Mouse (Mus musculus) embryo, embryonic 11.5 days (tissue): ENCODE results near the gene Rsl24d1.
A peak's percentile ranks its signal among the peaks of the same experiment; 100 is the strongest.
"Not testable (repeated sequence)": the region's sequence is repeated elsewhere in the genome, so short reads cannot be mapped to it uniquely, and the experiment has no call there.

Source experiments
- DNase-seq: peaks from one replicate; pipeline ENCODE4 v3.0.0-alpha.2; 2012; ENCODE audit warnings: low read depth, low spot score

Rsl24d1 gene

DNA sequence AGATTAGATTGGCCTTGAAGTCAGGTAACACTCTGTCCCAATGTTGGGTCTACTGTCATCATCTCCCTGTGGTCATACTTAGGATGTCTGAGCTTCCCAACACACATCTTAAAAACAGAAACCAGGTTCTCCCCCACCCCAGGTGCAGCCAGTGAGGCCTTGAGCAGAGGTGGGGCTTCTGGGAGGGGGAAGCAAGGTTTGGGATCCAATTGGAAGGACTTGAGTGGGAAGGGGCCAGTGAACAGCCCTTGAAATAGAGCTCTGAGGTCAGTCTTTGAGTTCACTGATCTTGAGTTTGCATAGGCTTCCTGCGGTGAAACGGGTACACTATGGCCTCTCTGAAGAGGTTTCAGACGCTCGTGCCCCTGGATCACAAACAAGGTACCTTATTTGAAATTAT, 11.0 kb upstream of the Rsl24d1 start, which contains the start of gene Gm20509:
TSS of gene Gm20509 (plus strand) at position 290 of the 400 bp plus-strand sequence.
- no peak for DNase-seq

DNA sequence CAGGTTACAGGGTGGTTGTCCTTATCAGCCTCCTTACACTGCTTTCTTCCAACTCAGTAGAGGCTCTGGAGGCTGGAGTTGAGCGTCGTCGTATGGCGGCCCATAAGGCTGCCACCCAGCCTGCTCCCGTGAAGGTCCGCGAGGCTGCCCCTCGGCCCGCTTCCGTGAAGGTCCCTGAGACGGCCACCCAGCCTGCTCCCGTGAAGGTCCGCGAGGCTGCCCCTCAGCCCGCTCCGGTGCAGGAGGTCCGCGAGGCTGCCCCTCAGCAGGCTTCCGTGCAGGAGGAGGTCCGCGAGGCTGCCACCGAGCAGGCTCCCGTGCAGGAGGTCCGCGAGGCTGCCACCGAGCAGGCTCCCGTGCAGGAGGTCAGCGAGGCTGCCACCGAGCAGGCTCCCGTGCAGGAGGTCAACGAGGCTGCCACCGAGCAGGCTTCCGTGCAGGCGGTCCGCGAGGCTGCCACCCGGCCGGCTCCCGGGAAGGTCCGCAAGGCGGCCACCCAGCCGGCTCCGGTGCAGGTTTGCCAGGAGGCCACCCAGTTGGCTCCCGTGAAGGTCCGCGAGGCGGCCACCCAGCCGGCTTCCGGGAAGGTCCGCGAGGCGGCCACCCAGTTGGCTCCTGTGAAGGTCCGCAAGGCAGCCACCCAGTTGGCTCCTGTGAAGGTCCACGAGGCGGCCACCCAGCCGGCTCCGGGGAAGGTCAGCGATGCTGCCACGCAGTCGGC, 9.9 kb upstream of the Rsl24d1 start:
- DNase-seq, result no peak

DNA sequence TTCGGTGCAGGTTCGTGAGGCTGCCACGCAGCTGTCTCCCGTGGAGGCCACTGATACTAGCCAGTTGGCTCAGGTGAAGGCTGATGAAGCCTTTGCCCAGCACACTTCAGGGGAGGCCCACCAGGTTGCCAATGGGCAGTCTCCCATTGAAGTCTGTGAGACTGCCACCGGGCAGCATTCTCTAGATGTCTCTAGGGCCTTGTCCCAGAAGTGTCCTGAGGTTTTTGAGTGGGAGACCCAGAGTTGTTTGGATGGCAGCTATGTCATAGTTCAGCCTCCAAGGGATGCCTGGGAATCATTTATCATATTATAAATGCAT, 9.4 kb upstream of the Rsl24d1 start:
- no peak for DNase-seq

DNA sequence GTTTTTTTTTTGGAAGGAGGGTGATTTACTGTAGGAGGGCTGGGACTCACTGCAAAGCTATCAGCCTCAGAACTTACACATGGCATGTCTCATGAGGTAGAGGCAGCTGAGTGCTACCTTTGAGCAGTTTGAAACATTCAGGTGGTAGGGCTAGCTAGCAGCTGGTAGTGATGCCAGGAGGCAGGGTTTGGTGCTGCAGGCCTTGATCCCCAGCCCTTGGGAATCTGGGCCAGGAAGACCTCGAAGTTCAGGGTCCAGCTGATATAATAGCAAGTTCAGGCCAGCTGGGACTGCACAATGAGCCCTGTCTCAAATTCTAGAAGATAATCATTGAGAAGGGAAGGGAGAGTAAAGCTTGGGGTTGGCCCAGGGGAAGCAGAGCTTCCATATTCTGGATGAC, 8.1 kb upstream of the Rsl24d1 start:
- no peak for DNase-seq

DNA sequence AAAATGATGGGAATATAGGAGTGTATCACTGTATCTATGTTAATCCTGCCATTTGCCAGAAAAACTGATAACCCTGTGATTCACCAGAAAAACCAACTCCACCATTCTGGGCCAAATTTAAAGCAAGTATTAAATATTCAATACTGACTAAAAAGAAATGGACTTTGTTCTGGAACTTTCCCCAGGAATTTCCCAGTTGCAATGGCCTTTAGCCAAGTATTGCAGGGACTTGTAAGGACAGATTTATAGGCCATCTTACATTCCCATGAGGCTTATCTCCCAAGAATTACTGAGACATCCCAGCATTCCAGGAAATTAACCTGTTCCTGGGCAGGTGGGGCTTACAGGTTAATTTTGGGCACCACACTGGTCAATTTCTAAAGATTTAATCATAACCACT, 7.5 kb upstream of the Rsl24d1 start:
- DNase-seq, result no peak

DNA sequence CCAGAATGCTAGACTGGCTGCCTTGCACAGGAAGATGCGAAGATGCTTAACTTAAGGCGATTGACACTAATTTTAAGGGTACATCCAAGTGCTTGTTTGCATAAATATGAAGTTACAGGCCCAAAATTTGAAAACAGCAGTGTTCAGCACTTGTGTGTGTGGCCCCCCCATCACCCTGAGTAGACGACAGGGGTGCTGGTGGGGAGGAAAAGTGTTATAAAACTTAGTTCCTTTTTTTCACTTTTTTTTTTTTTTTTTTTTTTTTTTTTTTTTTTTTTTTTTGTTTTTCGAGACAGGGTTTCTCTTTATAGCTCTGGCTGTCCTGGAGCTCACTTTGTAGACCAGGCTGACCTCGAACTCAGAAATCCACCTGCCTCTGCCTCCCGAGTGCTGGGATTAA, 3.5 kb downstream of the Rsl24d1 start:
- DNase-seq, result not testable (repeated sequence)

DNA sequence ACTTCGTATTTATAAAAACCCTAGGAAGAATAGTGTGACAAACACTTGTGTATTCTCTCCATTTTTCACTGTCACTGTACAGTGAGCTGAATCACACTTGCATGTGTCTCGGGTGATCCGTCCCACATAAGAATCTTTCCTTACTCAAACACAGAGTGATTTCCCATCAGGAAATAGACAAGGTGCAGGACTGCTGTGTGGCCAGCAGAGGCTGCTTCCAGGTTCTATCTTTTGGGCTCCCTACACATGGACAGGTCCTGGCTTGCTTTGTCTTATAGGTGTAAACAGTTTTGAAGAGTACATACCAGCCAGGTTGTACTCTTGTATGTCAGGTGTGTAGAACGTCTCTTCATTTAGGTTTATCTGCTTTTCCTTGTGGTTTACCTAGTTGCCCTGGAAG, 4.8 kb downstream of the Rsl24d1 start:
- DNase-seq, result no peak

DNA sequence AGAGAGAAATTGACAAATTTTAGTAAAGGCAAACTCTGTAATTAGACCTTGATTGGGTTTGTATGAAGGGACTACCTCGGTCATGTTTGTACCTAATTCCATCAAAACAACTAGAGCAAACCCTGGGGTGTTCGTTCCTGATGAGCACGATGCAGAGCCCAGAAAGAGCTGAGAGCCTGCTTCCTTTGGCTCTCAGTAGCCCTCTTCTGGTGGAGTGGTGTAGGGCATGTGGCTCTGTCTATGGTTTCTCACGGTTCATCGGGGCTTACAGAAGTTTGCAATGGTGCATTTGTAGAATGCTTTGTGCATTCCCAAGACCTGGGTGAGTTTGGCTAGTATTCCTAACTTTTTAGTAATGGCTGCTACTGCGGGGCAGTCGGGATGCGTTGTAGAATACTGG, 8.5 kb downstream of the Rsl24d1 start:
- no peak for DNase-seq

DNA sequence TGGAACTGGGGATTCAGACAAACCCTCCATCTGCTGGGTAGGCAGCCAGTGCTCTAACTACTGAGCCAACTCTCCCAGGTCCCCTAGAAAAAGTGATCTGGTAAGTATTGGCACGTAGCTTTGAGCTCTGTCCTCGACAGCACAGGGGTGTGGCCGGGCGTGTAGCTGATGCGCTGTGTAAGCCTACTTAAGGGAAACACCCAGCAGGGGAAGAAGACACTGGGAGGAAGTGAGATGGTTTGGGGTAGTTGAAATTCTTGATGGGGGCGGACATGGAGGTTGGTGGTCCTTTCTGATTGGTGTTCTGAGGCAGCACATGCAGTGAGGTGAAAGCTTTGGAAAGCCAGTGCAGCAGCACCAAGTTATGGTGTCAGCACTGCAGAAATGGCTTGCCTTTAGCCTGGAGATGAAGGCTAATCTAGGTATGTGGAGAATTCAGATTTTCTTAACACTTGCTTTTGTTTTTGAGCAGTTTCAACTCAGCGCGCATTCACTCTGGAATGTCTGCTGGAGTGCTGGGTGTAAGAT, 11.9 kb downstream of the Rsl24d1 start:
- no peak for DNase-seq

DNA sequence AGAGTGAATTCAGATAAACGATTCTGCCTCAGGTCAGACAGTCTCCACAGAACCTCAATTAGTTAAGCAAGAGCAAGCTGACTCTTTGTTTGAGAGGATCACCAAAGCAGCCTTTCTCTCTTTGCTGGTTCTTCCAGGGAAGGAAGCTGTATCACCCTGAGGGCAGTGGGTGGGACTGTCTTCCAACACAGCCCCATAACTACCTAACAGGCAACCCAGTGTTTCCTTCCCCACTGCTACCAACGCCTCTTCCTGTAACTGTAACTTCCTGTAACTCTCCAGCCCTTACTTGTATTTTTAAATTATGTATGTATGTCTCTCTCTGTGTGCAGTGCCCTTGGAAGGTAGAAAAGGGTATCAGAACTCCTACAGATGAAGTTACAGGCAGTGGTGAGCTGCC, 14.2 kb downstream of the Rsl24d1 start:
- no peak for DNase-seq

DNA sequence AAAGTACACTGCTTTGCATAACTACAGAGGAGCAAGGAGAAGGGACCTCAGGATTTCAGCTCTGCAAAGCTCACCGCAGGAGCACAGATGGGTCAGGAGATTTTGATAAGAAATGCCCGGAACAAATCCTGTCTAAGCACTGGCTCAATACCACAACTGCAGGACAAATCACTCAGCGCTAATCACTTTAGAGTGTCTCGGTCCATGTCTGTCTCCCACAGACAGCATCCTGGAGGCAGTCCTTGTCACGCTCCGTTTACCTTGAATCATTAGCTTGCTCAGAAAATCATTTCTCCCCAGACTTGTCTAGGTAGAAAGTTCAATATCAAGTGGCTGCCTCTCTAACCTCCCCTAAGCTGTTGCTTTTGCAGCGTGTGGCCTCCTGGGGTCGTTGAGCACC, 16.6 kb downstream of the Rsl24d1 start:
- DNase-seq, result no peak

DNA sequence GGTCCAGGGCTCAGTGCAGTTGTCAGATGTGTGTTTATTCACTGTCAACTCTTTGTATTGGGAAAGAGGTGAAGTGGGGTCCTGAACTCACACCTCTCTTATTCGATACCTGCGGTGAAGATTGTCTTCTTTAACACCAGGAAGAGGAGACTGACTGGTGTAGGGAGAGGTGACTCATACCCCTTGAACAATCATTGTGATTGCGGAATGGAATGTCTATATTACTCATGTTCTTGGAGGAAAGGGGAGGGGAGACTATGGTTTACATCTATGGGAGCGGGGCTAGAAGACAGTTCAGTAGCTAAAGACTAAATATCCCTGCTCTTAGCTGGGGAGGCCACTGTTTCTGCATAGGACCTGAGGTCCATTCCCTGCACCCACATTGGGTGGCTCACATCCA, 17.3 kb downstream of the Rsl24d1 start:
- no peak for DNase-seq

DNA sequence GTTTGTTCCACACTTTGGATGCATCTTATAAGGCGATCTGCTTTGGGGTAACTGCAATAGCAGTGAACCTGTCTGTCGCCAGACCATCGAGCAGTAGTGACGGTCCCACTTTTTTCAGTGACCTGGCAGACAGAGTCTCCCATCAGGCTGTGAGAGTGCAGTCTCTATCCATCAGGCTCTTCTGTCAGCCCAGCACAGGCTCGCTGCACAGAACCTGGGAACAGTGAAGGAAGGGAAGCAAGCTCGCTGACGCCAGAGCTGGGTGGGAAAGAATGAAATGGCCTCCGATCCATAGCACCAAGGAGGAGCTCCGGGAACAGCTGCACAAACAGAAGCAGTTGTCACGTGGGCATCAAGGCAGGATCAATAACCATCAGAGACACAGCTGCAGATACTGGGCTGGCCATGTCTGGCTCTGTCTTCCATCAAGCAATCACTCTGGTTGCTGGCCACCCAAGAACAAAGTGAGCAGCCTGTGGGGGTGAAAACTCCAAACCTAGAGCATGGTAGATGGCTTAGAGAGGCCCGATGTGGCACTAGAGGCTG, 24.2 kb downstream of the Rsl24d1 start:
- DNase-seq, result no peak

DNA sequence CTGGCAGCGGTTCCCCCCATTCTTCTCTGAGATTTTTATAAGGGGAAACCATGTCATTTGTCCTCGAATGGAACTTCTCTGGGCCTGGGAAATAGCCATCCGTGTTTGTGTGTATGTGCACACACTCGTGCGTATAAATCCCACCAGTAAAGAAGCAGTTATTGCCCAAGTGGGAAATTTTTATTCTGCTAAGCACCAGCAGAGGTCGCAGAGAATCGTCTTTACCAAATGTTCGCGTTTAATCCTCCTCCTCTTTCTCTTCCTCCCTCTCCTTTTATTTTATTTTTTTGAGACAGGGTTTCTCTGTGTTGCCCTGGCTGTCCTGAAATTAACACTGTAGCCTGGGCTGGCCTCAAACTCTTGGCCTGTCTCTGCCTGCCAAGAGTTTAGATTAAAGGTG, 41.1 kb downstream of the Rsl24d1 start:
- no peak for DNase-seq

DNA sequence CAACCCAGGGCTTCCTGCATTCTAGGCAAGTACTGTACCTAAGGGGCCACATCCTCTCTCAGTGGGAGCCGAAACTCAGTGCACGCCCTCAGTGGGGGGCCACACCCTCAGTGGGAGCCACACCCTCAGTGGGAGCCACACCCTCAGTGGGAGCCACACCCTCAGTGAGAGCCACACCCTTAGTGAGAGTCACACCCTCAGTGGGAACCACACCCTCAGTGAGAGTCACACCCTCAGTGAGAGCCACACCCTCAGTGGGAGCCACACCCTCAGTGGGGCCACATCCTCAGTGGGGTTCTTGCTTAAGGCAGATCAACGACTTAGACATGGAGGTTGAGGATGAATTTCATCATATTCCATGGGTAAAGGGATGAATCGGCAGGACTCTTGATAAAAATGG, 44.7 kb downstream of the Rsl24d1 start:
- no peak for DNase-seq

DNA sequence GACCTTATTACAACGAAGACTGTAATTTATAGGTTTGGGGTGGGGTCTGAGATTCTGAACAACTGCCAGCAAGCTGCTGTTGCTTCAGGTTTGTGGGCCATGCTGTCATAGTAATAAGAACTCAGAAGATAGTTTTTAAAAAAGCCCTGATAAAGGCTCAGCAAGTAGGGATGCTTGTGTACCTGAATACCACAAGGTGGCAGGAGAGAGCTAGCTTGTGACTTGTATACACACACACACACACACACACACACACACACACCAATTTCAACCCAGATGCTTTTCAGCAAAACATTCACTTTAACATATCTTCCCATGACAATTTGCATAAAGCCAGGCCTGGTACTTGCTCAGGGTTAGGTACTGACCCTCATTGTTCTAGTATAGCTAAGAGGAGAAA, 46.0 kb downstream of the Rsl24d1 start:
- peak; percentile 26 for DNase-seq

DNA sequence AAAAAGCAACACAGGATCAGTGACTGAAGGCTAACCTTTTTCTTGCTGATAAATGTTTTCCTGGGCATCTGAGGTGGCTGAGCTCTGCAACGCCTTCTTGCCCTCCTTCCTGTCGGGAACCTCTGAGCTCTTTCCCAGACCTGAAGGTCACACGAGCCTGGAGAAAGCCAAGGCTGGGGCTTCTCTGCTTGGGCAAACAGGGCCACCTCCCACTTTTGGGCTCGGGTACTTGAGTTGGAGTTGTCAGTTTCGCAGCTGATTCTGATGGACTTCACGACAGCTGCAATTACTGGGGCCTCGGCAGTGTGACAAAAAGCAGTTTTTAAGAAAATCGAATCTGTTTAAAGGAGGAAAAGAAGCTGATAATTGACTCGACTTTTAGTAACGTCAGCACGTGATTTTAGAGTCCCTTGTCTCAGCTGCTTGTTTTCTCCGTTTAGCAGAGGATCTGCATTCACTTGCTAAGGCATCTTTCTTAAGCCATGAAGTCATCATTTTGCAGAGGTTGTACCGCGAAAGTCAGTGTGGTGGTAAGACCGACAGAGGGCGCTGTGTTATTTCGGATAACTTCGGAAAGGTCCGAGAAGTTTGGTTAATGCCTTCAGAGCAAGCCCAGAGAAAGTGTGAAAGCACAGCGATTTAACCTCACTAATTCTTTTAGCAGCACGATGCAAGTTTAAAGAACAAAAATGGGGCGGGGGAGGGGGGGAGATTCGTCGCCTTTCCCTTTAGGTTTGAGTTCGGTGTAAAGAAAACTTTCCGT, 49.5 kb downstream of the Rsl24d1 start:
- peak; percentile 81 for DNase-seq

DNA sequence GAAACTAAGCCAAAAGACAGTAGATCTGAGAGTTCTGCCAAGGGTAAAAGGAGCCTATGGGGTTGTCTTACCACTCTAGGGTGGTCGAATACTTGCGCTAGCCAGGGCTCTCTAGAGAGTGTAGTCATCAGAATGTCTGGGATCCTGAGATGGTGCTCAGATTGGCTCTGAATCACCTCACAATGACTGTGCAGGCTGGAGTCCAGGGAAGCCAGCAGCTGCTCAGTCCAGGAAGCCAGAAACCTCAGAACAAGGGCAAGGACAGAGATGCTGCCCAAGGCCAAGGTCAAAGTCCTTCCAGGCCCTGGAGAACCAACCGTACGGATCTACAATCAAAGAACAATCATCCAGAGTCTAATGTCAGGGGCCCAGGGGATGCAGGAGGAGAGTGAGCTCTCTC, 52.4 kb downstream of the Rsl24d1 start:
- no peak for DNase-seq
